Mouse (Mus musculus): ENCODE measurements at regions not wholly inside any gene's neighbourhood (a gene's known extent, or its start where the extent isn't known, plus 50 kb on each side); places are given as distances from the start of the nearest gene placed in this dataset.
A peak's percentile ranks its signal among the peaks of the same experiment; 100 is the strongest.

DNA sequence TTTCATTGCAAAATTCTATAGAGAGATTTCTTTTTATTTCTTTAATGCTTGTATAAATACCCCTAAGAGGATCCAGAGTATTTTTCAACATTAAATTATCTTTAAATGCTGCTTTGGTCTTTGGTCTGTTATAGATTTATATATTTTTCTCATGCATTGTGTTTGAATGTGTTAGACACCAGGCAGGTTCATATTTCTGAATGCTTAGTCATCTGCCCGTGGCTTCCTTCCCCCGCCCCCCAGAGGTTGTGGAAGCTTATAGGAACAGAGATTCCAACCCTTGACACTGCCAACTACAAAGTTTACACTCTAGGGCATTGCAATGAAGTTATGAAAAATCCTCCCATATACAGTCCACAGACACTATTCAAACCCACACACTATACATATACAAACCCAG lies 1066.6 kb downstream of the Efnb2 start:
- no peak for DNase-seq (ENCODE audit: low spot score)

DNA sequence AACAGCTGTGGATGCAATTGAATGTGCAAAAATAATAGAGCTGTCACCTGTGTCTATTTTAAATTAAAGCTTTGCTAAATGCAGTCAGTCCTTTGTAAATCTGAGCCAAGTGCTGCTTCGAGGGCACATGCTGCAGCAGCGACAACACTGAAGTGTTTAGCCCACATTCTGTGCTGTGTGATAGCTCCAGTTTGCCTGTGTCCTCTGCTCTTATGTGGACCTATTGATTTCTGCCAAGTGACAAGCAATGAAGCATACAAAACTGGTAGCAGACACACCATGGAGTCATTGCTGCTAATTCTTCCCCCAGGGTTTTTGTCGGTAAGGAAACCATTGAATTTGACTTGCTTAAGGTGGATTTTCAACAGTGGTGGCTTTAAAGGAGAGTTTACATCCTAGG lies 1085.4 kb downstream of the Efnb2 start:
- peak; percentile 30 for DNase-seq (ENCODE audit: low spot score)

DNA sequence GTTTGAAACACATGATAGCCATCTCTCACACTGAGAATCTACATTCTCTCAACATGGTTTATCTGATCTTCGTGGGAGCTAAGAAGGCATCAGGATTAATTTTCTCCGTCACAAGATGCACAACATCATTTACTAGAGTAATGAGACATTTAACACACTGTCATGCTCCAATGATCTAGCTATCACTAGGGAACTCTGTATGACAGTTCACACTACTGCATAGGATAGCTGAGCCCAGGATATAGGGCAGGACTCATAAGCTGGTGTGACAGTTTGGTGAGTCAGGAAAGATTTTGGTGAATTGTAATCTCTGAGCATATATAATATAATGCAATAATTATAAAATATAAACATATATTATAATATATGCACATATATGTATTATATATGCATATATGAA lies 1100.4 kb downstream of the Efnb2 start:
- DNase-seq (ENCODE audit: low spot score): no peak

DNA sequence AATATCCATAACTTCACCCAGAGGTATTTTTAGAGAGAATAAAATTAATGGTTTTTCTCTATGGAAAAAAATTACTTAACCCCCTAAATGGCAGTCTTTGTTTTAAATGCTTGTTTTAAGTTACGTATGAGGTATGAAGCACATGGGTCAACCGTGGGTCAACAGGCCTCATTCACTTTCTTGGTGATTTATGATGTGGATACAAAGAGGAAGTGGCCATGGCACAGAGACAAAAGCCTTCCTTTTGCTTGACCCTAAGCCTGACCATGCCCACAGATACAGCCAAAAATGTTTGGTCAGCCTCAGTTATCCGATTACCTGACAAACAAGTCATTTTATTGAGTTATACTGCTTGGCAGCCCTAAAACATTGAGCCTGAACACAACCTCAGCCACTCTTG lies 1106.3 kb downstream of the Efnb2 start:
- DNase-seq (ENCODE audit: low spot score): peak; percentile 54
